Mouse (Mus musculus) liver, embryonic 13.5 days (tissue): Measurements from ENCODE around the gene Epha7. TPM values are rescaled to one million over a fixed set of nuclear protein-coding genes. Genes with fewer than 3 reads are reported as not detected.

Source experiments
- ATAC-seq: fragments of 200-750 bp; cut with Nextera tagmentation; 2 replicates; pipeline ENCODE4 v1.8.0; 2017; ENCODE audit warnings: low read depth, mild to moderate bottlenecking, moderate number of reproducible peaks, moderate library complexity
- DNase-seq: peaks from one replicate; pipeline ENCODE4 v3.0.0; 2022
- H3K27ac ChIP-seq: fragments of 300-500 bp; sonication (generic); 2 replicates; pipeline ENCODE4 v1.5.1; 2015; ENCODE audit warnings: moderate library complexity, mild to moderate bottlenecking, inconsistent platforms
- H3K27me3 ChIP-seq: fragments of 300-500 bp; sonication (generic); 2 replicates; pipeline ENCODE4 v1.6.1; 2015; ENCODE audit warnings: mild to moderate bottlenecking, inconsistent platforms
- H3K36me3 ChIP-seq: fragments of 300-500 bp; sonication (generic); 2 replicates; pipeline ENCODE4 v1.6.1; 2015; ENCODE audit warnings: mild to moderate bottlenecking, inconsistent platforms
- H3K4me1 ChIP-seq: fragments of 300-500 bp; sonication (generic); replicated peaks from 2 replicates; pipeline ENCODE4 v1.6.1; 2015; ENCODE audit warnings: inconsistent platforms
- H3K4me2 ChIP-seq: fragments of 300-500 bp; sonication (generic); 2 replicates; pipeline ENCODE4 v1.6.1; 2015; ENCODE audit warnings: inconsistent platforms, mild to moderate bottlenecking, moderate library complexity
- H3K4me3 ChIP-seq: fragments of 300-500 bp; sonication (generic); replicated peaks from 2 replicates; pipeline ENCODE4 v1.5.1; 2015; ENCODE audit warnings: mild to moderate bottlenecking, inconsistent platforms
- H3K9ac ChIP-seq: fragments of 300-500 bp; sonication (generic); 2 replicates; pipeline ENCODE4 v1.6.1; 2015; ENCODE audit warnings: mild to moderate bottlenecking, inconsistent platforms
- H3K9me3 ChIP-seq: fragments of 300-500 bp; sonication (generic); replicated peaks from 2 replicates; pipeline ENCODE4 v1.6.1; 2016; ENCODE audit warnings: inconsistent platforms
- WGBS: fragments of 180-500 bp; shearing (Covaris S2); methylation state at CpG from one replicate; pipeline ENCODE4 v1.1.7; 2015; ENCODE audit not compliant: insufficient replicate concordance; 5-methylcytosine and 5-hydroxymethylcytosine counted together
- polyA plus RNA-seq: library from polyadenylated mRNA; unstranded; fragments of >200 nt; fragmentation: Nextera tagmentation; extraction: Ambion mirVana; gene quantifications from 2 replicates; pipeline ENCODE4 v1.2.1, GENCODE M21; 2015

Epha7 gene
- polyA plus RNA-seq, 1 experiment from 2014 or later, result 2.2 TPM

DNA sequence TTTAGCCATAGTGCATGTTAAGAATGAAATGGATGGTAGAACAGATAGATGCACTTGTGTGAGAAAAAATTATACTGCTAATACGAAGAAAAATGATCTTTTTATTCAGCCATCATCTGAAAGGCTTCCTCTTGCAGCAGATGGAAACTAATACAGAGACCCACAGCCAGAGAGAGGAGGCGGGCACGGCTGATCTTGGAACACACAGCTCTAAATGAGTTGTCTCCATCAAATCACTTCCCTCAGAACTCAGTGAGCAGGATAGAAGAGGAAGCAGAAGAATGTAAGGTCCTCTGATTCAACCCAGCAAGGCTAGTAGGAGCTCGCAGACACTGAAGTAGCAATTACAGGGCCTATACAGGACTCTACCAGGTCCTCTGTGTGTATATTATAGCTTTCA, 33.4 kb downstream of the Epha7 start:
- no peak for ATAC-seq
- no peaks in the 10 kb centered on the region for H3K9me3 ChIP-seq
- WGBS, result 62% methylated on average over 4 of the region's 4 CpGs
- no peaks in the 10 kb centered on the region for H3K27me3 ChIP-seq
- H3K27ac ChIP-seq, result no peak overlapping the region
- no peak overlapping the region for H3K4me2 ChIP-seq
- H3K4me1 ChIP-seq, result no peaks in the 10 kb centered on the region
- DNase-seq, result no peak
- no peak overlapping the region for H3K4me3 ChIP-seq
- no peak overlapping the region for H3K9ac ChIP-seq
- no peaks in the 10 kb centered on the region for H3K36me3 ChIP-seq

DNA sequence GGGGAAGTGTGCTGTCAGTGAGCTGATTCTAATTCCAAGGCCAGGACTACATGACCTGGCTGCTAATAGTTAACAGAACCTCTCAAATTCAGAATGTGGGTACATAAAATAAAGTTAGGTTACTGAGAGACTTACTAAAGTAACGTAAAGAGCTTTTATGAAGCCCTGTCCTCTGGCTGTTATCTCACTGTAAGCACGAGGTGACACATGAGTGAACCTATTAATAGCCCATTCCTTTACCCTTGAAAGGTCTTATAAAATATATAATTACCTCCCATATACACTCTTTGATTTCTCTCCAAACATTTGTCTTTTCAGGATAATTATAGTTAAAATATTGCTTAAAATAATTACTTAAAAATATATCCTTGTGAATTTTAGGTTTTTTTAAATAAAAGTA, 37.5 kb downstream of the Epha7 start:
- Histone ChIP-seq H3K4me2 (no peak overlapping the region), H3K4me3 (no peak overlapping the region), H3K27me3 (no peaks in the 10 kb centered on the region), H3K4me1 (no peaks in the 10 kb centered on the region), H3K36me3 (no peaks in the 10 kb centered on the region), H3K27ac (no peak overlapping the region), H3K9ac (no peak overlapping the region), H3K9me3 (no peaks in the 10 kb centered on the region)
- no peak for DNase-seq
- no peak for ATAC-seq
- 47% methylated on average over 2 of the region's 2 CpGs for WGBS

DNA sequence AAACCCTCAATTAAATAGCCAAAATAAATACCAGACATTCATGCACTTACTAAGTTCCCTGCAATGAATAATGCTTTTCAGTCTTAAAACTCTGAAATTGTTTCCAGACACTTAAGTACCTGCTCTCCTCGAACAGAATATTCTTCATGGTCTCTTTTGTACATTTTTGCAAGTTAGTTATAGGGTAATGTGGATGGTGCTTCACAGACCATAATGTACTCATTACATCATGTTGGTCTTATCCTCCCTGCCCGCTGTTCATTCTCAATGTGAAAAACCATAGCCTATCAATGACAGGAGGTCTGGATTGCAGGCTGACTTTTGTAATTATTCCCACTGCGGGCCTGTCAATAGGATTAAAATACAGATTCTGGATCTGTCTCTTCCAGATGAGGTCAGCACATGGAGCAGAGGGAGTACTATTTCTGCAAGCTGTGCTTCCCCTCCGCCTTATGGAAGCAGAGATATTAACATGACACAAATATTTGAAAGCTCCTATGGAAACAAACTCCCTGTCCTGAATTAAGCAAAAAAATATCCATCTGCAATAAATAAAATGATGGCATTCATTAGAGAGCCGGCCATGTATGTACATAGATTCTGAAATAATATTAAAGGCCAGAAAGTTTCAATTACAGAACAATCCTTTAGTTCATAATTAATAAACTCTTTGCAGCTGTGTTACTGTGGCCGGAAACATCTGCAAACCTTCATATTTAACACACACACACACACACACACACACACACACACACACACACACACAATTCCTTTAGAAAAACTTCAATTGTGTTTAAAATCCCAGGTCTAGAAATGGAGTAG, 50.1 kb downstream of the Epha7 start:
- DNase-seq (no peak), ATAC-seq (no peak)
- H3K4me1 ChIP-seq, result no peaks in the 10 kb centered on the region
- no peaks in the 10 kb centered on the region for H3K9me3 ChIP-seq
- no peaks in the 10 kb centered on the region for H3K36me3 ChIP-seq
- H3K9ac ChIP-seq, result no peak overlapping the region
- no peak overlapping the region for H3K27ac ChIP-seq
- WGBS, result 69% methylated on average over 6 of the region's 6 CpGs
- no peak overlapping the region for H3K4me2 ChIP-seq
- no peaks in the 10 kb centered on the region for H3K27me3 ChIP-seq
- H3K4me3 ChIP-seq, result no peak overlapping the region

DNA sequence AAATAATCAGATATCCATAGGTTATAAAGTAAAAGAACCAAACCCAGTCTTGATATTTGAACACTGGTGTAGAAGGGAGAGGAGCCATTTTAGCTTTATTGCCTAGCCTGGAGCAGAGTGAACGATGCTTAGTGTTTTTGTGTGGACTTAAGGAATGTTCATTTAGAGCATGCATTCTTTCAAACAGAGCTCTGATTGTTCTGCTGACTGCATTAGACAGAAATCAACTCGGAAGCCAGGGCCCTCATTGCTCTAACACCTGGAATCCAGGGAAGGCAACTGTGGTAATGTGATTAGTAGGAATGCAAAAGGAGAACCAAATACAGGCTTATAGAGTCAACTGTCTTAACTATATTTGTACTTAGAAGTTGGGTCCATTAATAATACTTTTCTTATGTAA, 53.5 kb downstream of the Epha7 start:
- H3K36me3 ChIP-seq, result no peaks in the 10 kb centered on the region
- ATAC-seq, result no peak
- H3K9ac ChIP-seq, result no peak overlapping the region
- no peak overlapping the region for H3K4me2 ChIP-seq
- no peaks in the 10 kb centered on the region for H3K9me3 ChIP-seq
- no peaks in the 10 kb centered on the region for H3K4me1 ChIP-seq
- 57% methylated on average over 2 of the region's 2 CpGs for WGBS
- no peaks in the 10 kb centered on the region for H3K27me3 ChIP-seq
- DNase-seq, result no peak
- no peak overlapping the region for H3K27ac ChIP-seq
- H3K4me3 ChIP-seq, result no peak overlapping the region

DNA sequence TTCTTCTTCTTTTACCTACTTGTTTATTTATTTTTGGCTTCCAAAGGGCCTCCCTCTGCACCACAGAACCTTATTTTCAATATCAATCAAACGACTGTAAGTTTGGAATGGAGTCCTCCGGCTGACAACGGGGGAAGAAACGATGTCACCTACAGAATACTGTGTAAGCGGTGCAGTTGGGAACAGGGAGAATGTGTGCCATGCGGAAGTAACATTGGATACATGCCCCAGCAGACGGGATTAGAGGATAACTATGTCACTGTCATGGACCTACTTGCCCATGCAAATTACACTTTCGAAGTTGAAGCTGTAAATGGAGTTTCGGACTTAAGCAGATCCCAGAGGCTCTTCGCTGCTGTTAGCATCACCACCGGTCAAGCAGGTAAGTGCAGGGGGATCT, 58.7 kb downstream of the Epha7 start:
- Histone ChIP-seq H3K4me3 (no peak overlapping the region), H3K36me3 (no peaks in the 10 kb centered on the region), H3K9me3 (no peaks in the 10 kb centered on the region), H3K9ac (no peak overlapping the region), H3K4me1 (no peaks in the 10 kb centered on the region), H3K4me2 (no peak overlapping the region), H3K27ac (no peak overlapping the region), H3K27me3 (no peaks in the 10 kb centered on the region)
- DNase-seq, result no peak
- 77% methylated on average over 11 of the region's 11 CpGs for WGBS
- no peak for ATAC-seq

DNA sequence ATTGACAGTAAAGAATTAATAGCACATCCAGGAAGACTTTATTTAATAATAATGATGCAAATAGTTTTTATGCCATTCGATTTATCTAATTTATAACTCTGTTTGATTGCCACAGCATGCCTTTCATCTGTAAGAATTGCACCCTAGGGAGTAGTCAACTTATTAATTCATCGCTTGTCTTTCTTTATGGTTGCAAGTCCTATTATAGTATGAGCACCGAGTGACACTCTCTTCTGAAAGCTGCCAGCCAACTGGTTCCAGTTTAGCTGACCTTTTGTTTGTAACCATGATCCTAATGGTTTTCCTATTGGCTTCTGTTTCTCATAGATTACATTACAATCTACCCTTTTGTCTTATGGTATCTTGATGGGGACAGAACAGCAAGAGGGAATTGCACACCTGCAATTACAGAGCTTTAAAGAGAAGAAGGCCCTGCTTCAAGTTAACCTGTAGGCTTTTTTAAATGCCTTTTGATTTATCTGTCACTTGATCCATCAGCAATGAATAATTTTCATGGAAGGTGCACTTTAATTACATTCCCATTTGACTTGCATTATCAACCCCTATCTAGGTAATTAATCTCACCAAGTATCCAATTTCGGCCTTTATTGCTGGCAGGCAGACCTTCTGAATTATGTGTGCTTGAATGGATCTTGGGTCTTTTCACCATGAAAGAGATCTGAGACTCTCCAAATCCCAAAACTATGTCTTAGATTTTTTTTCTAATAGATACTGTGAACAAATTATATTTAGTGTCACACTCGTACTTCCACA, 68.5 kb downstream of the Epha7 start:
- no peak overlapping the region for H3K4me3 ChIP-seq
- 70% methylated on average over 5 of the region's 5 CpGs for WGBS
- H3K4me2 ChIP-seq, result no peak overlapping the region
- H3K27me3 ChIP-seq, result no peaks in the 10 kb centered on the region
- no peak overlapping the region for H3K9ac ChIP-seq
- no peak for DNase-seq
- no peaks in the 10 kb centered on the region for H3K36me3 ChIP-seq
- no peaks in the 10 kb centered on the region for H3K9me3 ChIP-seq
- no peak for ATAC-seq
- no peaks in the 10 kb centered on the region for H3K4me1 ChIP-seq
- H3K27ac ChIP-seq, result no peak overlapping the region

DNA sequence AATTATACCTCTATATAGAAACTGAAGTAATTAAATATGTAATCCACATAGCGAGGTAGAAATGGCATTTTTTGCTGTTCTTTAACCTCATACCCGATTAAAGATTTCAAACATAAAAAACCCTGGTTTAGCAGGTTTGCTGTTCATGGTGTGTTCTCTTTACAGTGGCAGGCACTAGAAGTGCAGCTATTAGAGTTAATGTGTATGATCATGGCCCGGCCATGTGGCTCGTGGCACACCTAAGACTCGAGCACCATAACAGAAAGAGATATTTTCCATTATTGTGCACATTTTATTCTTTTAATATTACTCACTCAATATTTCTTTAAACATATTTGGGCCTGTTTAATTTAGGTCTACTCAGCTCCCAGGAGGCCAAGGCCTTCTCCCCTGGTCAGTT, 76.7 kb downstream of the Epha7 start:
- H3K9me3 ChIP-seq, result no peaks in the 10 kb centered on the region
- DNase-seq (no peak), ATAC-seq (no peak)
- 75% methylated on average over 5 of the region's 5 CpGs for WGBS
- no peak overlapping the region for H3K4me2 ChIP-seq
- no peaks in the 10 kb centered on the region for H3K27me3 ChIP-seq
- H3K9ac ChIP-seq, result no peak overlapping the region
- no peak overlapping the region for H3K27ac ChIP-seq
- H3K4me1 ChIP-seq, result no peaks in the 10 kb centered on the region
- no peak overlapping the region for H3K4me3 ChIP-seq
- H3K36me3 ChIP-seq, result no peaks in the 10 kb centered on the region

DNA sequence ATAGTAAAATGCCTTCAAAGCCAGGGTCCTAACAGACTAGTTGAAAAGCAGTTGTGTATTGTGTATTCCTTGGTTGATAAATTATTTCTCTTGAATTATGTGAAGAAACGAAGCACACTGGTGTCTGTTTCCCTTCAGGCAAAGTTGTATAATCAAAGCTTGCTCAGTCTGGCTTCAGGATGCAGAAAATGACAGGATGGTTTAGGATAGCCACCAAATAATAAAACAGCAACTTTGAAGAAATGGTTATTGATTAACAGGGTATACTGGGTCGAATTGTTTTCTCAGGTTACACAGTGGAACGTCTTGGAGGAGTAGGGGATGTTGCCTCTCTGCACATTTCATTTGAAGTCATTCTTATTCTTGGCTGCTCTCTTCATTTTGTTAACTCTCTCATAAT, 77.2 kb downstream of the Epha7 start:
- ATAC-seq, result no peak
- H3K4me1 ChIP-seq, result no peaks in the 10 kb centered on the region
- no peak overlapping the region for H3K27ac ChIP-seq
- no peak overlapping the region for H3K9ac ChIP-seq
- no peaks in the 10 kb centered on the region for H3K36me3 ChIP-seq
- H3K4me2 ChIP-seq, result no peak overlapping the region
- WGBS, result 51% methylated on average over 3 of the region's 3 CpGs
- DNase-seq, result no peak
- no peaks in the 10 kb centered on the region for H3K27me3 ChIP-seq
- H3K4me3 ChIP-seq, result no peak overlapping the region
- no peaks in the 10 kb centered on the region for H3K9me3 ChIP-seq

DNA sequence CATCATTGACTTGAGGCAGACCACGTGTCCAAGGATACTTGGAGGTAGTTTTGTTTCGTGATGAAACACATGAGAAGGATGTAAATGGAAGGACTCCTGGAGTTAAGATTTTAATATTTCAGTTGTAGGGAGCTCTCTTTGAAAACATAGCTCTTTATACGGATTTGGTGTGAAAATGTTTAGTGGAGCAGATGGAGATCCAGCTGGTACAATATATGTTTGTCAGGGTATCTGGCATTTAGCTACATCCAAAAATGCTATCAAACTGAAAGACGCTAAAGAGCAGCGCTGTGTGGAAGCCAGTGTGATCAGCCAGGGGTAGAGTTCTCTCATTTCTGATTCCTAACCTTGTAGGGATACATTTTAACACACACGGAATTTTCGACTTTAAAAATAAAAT, 82.5 kb downstream of the Epha7 start:
- no peaks in the 10 kb centered on the region for H3K27me3 ChIP-seq
- H3K4me1 ChIP-seq, result no peaks in the 10 kb centered on the region
- H3K36me3 ChIP-seq, result no peaks in the 10 kb centered on the region
- no peak overlapping the region for H3K4me2 ChIP-seq
- DNase-seq, result no peak
- no peaks in the 10 kb centered on the region for H3K9me3 ChIP-seq
- 67% methylated on average over 7 of the region's 7 CpGs for WGBS
- H3K4me3 ChIP-seq, result no peak overlapping the region
- H3K9ac ChIP-seq, result no peak overlapping the region
- no peak for ATAC-seq
- H3K27ac ChIP-seq, result no peak overlapping the region

DNA sequence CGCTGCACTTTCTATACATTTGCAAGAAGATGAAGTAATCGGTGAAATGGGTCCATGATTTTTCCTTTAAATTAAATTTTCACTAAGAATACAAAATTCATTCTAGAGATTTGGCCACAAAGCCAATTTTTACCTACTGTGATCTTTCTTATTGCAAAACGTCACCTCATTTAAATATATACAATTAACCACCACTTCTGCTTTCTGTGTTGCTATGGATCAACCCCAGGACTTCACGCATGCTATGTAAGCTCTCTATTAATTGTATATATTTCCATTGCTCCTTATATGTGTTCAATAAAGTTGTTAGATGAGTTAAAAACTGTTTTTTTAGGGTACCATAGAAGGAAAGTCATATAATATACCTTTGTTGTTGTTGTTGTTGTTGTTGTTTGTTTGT, 86.4 kb downstream of the Epha7 start:
- WGBS, result 76% methylated on average over 4 of the region's 4 CpGs
- H3K27ac ChIP-seq, result no peak overlapping the region
- no peaks in the 10 kb centered on the region for H3K27me3 ChIP-seq
- ATAC-seq, result no peak
- no peaks in the 10 kb centered on the region for H3K4me1 ChIP-seq
- H3K9ac ChIP-seq, result no peak overlapping the region
- DNase-seq, result no peak
- H3K4me2 ChIP-seq, result no peak overlapping the region
- H3K9me3 ChIP-seq, result no peaks in the 10 kb centered on the region
- H3K4me3 ChIP-seq, result no peak overlapping the region
- H3K36me3 ChIP-seq, result no peaks in the 10 kb centered on the region

DNA sequence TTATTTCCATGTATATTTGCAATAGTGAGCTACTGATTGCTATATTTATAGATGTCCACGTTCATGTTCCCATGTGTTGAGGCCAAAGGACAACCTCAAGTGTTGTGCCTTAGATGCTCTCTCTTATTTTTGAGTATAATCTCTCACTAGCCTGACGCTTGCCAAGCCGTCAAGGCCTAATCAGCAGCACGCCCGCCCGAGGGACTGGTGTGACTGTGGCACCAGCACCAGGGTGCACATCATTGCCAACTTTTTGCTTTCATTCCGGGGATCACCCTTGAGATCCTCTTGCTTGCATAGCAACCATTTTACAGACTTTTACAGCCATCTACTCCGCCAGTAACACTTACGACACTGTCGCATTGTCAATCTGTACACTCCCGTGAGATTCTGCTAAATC, 86.9 kb downstream of the Epha7 start:
- H3K4me1 ChIP-seq, result no peaks in the 10 kb centered on the region
- no peaks in the 10 kb centered on the region for H3K9me3 ChIP-seq
- no peak for DNase-seq
- H3K27ac ChIP-seq, result no peak overlapping the region
- ATAC-seq, result no peak
- 81% methylated on average over 11 of the region's 11 CpGs for WGBS
- no peak overlapping the region for H3K4me3 ChIP-seq
- no peak overlapping the region for H3K9ac ChIP-seq
- no peaks in the 10 kb centered on the region for H3K27me3 ChIP-seq
- no peaks in the 10 kb centered on the region for H3K36me3 ChIP-seq
- no peak overlapping the region for H3K4me2 ChIP-seq

DNA sequence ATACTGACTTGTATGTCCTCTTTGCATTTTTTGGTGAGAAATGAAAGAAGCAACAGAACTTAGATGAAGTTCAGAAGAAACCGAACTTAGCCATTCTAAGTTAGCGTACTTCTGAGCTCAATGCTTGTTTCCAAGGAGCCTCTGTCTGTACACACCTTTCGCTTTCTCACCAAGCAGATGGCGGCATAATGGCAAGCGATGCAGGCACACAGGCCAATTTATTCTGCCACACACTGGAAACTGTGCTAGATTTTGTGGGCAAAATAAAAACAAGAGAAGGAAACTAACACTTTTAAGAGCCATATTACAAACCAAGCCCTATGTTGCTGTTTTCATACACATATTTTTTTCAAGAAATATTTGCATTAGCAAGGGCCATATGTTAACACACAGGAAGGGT, 88.6 kb downstream of the Epha7 start:
- Histone ChIP-seq H3K27me3 (no peaks in the 10 kb centered on the region), H3K9ac (no peak overlapping the region), H3K9me3 (no peaks in the 10 kb centered on the region), H3K27ac (no peak overlapping the region), H3K4me1 (no peaks in the 10 kb centered on the region), H3K36me3 (no peaks in the 10 kb centered on the region), H3K4me3 (no peak overlapping the region), H3K4me2 (no peak overlapping the region)
- 84% methylated on average over 5 of the region's 5 CpGs for WGBS
- ATAC-seq (no peak), DNase-seq (no peak)
